21 mouse cellular contexts compared by ENCODE assay signal in the genomic region with DNA sequence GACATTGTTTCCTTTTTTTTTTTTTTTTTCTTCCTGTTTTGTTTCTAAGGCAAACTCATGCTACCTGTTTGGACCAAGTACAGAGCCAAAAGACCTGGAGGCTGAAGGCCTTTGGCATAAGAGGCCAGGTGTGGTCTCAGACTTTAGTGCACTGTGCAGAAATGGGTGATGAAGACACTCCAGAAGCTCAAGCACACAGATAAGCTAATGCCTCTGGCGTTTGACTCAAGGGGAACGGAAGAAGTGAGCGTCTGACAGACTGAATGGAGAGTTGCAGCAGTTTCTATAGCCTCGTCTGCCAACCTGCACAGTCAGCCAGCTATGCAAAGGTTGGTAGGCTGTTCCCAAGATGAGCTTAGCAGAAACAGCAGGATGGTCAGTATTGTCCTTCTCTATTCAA. TPM values are rescaled to one million over a fixed set of nuclear protein-coding genes. Genes with fewer than 3 reads are reported as not detected.
"Had no signal": no experiment of that assay in that cellular context is flagged by ENCODE, and none has a peak within 500 bp of the region (broad histone marks: within the 10 kb centered on the region; RNA-seq: fewer than 3 reads in every experiment).

No protein-coding gene starts in this region.

- H3K9ac ChIP-seq: intestine, embryonic 15.5 days; kidney, embryonic 15.5 days; limb, embryonic 13.5 days; lung, embryonic 14.5 days had no signal

- H3K9me3 ChIP-seq: intestine, embryonic 15.5 days; kidney, embryonic 15.5 days; limb, embryonic 10.5 days; limb, embryonic 13.5 days; megakaryocyte, embryonic 14.5 days had no signal

- H3K27ac ChIP-seq: intestine, embryonic 15.5 days; kidney, embryonic 15.5 days; limb, embryonic 10.5 days; limb, embryonic 13.5 days; macrophage had no signal

- H3K27me3 ChIP-seq: intestine, embryonic 15.5 days; kidney, embryonic 15.5 days; limb, embryonic 13.5 days had no signal

- H3K36me3 ChIP-seq: intestine, embryonic 15.5 days had no signal

- H3K4me2 ChIP-seq: intestine, embryonic 15.5 days; kidney, embryonic 15.5 days; limb, embryonic 13.5 days; lung, embryonic 14.5 days; midbrain, embryonic 11.5 days had no signal

- H3K4me3 ChIP-seq: intestine, embryonic 15.5 days; kidney, embryonic 15.5 days; limb, embryonic 10.5 days; limb, embryonic 13.5 days; megakaryocyte, embryonic 14.5 days had no signal

- ATAC-seq: intestine, embryonic 15.5 days had no signal

- DNase-seq: kidney, adult 11 months; kidney, adult 8-10 months; kidney, postnatal 10 days; kidney, postnatal 36 days; lung, embryonic 14.5 days; midbrain, embryonic 14.5 days; thymus, postnatal 25 days had no signal

- H3K4me1 ChIP-seq: intestine, embryonic 15.5 days; kidney, embryonic 15.5 days; limb, embryonic 10.5 days; limb, embryonic 13.5 days had no signal

RNA-seq across cellular contexts. Expression of a gene that starts 13.6 kb away (rescaled TPM):
- total RNA-seq: layer of hippocampus, adult 8-10 months; liver, adult 2 months; midbrain, postnatal 0 days had no signal
- polyA plus RNA-seq: intestine, embryonic 15.5 days; kidney, embryonic 15.5 days; limb, embryonic 10.5 days; liver, adult 2 months; liver, embryonic 16.5 days; midbrain, postnatal 0 days; small intestine, adult 2 months; spleen, adult 2 months; stomach, embryonic 16.5 days had no signal
